Comparison of ENCODE assay signal across 17 mouse cellular contexts in the genomic region with DNA sequence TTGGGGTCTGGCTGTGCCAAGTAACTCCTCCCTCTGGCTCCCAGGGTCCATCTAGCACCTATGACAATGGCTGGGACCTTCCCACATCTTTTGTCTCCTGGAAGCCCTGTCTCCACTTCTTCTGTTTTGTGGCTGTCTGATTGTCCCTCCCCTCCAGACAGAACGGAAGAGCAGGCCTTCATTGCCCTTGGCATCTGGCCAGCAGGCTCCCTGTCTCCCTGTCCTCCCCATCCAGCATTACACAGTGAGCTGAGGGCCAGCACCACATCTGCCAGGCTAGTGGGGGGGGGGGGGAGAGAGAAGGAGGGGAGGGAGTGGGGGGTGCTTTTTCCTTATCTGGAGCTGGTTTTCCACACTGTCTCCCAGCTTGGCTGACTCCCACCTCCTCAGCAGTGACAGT. TPM values are rescaled to one million over a fixed set of nuclear protein-coding genes. Genes with fewer than 3 reads are reported as not detected.
DNase-seq lines count a peak whose midpoint lies in the region; ATAC-seq and TF ChIP-seq lines count a peak whose summit lies in the region.
"Had no signal": no experiment of that assay in that cellular context is flagged by ENCODE, and none has a peak within 500 bp of the region (broad histone marks: within the 10 kb centered on the region; RNA-seq: fewer than 3 reads in every experiment).

No protein-coding gene starts in this region.

- H3K27ac ChIP-seq in forebrain, embryonic 16.5 days (ENCODE audit: low read length): no peak overlapping the region
- no peak overlapping the region for H3K27ac ChIP-seq in forebrain, postnatal 0 days (ENCODE audit: low read depth, low read length)
- H3K27ac ChIP-seq: embryonic facial prominence, embryonic 15.5 days; limb, embryonic 10.5 days; liver, embryonic 14.5 days had no signal

- ATAC-seq in forebrain, embryonic 16.5 days: peak; percentile 49; the same call in 1 of the 2 replicates
- no peak for ATAC-seq in forebrain, postnatal 0 days

- 0% methylated on average over 1 of the region's 1 CpGs for whole genome bisulfite sequencing in forebrain, embryonic 16.5 days
- WGBS in forebrain, postnatal 0 days: 0% methylated on average over 1 of the region's 1 CpGs

- H3K9ac ChIP-seq in forebrain, embryonic 16.5 days (replicated peaks; ENCODE audit: low read depth, low read length): no peak overlapping the region
- no peak overlapping the region for H3K9ac ChIP-seq in forebrain, postnatal 0 days
- H3K9ac ChIP-seq: embryonic facial prominence, embryonic 15.5 days; heart, embryonic 12.5 days; liver, embryonic 14.5 days had no signal

- intact Hi-C loops in left cerebral cortex, postnatal 4 days (cut with DNase I): no loop called here

- no peaks in the 10 kb centered on the region for H3K27me3 ChIP-seq in forebrain, embryonic 16.5 days (replicated peaks; ENCODE audit: control insufficient read depth, insufficient read depth, low read length)
- H3K27me3 ChIP-seq in forebrain, postnatal 0 days (ENCODE audit: insufficient read depth, low read length): no peaks in the 10 kb centered on the region
- H3K27me3 ChIP-seq: embryonic facial prominence, embryonic 15.5 days; heart, embryonic 12.5 days had no signal

- H3K9me3 ChIP-seq in forebrain, embryonic 16.5 days (ENCODE audit: control insufficient read depth, low read length): no peaks in the 10 kb centered on the region
- H3K9me3 ChIP-seq in forebrain, postnatal 0 days (ENCODE audit: low read length): no peaks in the 10 kb centered on the region
- H3K9me3 ChIP-seq: embryonic facial prominence, embryonic 15.5 days; heart, embryonic 12.5 days; limb, embryonic 10.5 days had no signal

- H3K4me2 ChIP-seq in forebrain, embryonic 16.5 days (ENCODE audit: low read length): no peak overlapping the region
- no peak overlapping the region for H3K4me2 ChIP-seq in forebrain, postnatal 0 days (ENCODE audit: low read depth)
- H3K4me2 ChIP-seq: embryonic facial prominence, embryonic 15.5 days; heart, embryonic 12.5 days had no signal

- H3K4me1 ChIP-seq in forebrain, embryonic 16.5 days (replicated peaks; ENCODE audit: control insufficient read depth, insufficient read depth, low read length): no peaks in the 10 kb centered on the region
- H3K4me1 ChIP-seq in forebrain, postnatal 0 days (ENCODE audit: insufficient read depth): no peaks in the 10 kb centered on the region
- H3K4me1 ChIP-seq: embryonic facial prominence, embryonic 15.5 days; limb, embryonic 10.5 days had no signal

- no peak overlapping the region for H3K4me3 ChIP-seq in forebrain, embryonic 16.5 days (replicated peaks; ENCODE audit: low read length)
- H3K4me3 ChIP-seq in forebrain, postnatal 0 days (ENCODE audit: low read depth, low read length): no peak overlapping the region
- H3K4me3 ChIP-seq: embryonic facial prominence, embryonic 15.5 days; heart, embryonic 12.5 days; limb, embryonic 10.5 days had no signal

- TF ChIP-seq CTCF in forebrain, postnatal 0 days (IDR thresholded peaks at IDR 0.05; ENCODE audit: low read depth): no peak

- no peak for DNase-seq in forebrain, postnatal 0 days
- DNase-seq in left cerebral cortex, postnatal 4 days: peak; percentile 69
- DNase-seq in left cerebral cortex, adult 8-10 months (ENCODE audit: low spot score in 2 of 2): no peak
- peak; percentile 46 for DNase-seq in testis, postnatal 10 days (ENCODE audit: low spot score)
- DNase-seq in testis, postnatal 14 days (ENCODE audit: low spot score): no peak
- no peak for DNase-seq in layer of hippocampus, adult 18-20 months (ENCODE audit: low spot score in 2 of 2)
- DNase-seq: adrenal gland, adult 2 months; gastrocnemius, postnatal 14 days; lung, postnatal 4 days; right cerebral cortex, postnatal 25 days; thymus, postnatal 14 days had no signal

- H3K36me3 ChIP-seq in forebrain, embryonic 16.5 days (ENCODE audit: control insufficient read depth, insufficient read depth): no peaks in the 10 kb centered on the region
- peaks cover 8% of the 10 kb centered on the region for H3K36me3 ChIP-seq in forebrain, postnatal 0 days (ENCODE audit: insufficient read depth)
- H3K36me3 ChIP-seq: embryonic facial prominence, embryonic 15.5 days; heart, embryonic 12.5 days; limb, embryonic 10.5 days had no signal

RNA-seq across cellular contexts. Expression of gene Cacna1a, which starts 53.8 kb away (rescaled TPM):
- 7.4 and 20.3 TPM in 2 replicates for polyA plus RNA-seq in forebrain, embryonic 16.5 days (2015; fragmentation: Nextera tagmentation; extraction: Ambion mirVana)
- total RNA-seq in forebrain, postnatal 0 days (2014; rRNA removed): 29.2 and 31.1 TPM in 2 replicates
- polyA plus RNA-seq in forebrain, postnatal 0 days (2015; fragmentation: Nextera tagmentation; extraction: Ambion mirVana): 5.3 and 8.6 TPM in 2 replicates
- 100 to 1,000 TPM; 151 to 183 TPM for total RNA-seq in left cerebral cortex, postnatal 4 days (2021)
- total RNA-seq in left cerebral cortex, adult 8-10 months (2022): 100 to 1,000 TPM; 177 to 203 (median 185) TPM
- 100 to 1,000 TPM; 156 to 184 TPM for total RNA-seq in layer of hippocampus, adult 18-20 months (2021)
- total RNA-seq: monocyte, adult 5-6 weeks had no signal

Comparison
In these comparisons a context has a peak if more than half of its experiments do, and no peak if none do; other contexts are left out.
1. DNase-seq: peak in left cerebral cortex, postnatal 4 days (single experiment) and testis, postnatal 10 days (single experiment); none in forebrain, postnatal 0 days (single experiment), left cerebral cortex, adult 8-10 months (0 of 2), testis, postnatal 14 days (single experiment) and layer of hippocampus, adult 18-20 months (0 of 2).